Mouse (Mus musculus) olfactory bulb, adult 2 months (tissue): Measurements from ENCODE around the gene Impdh1.

ENCODE experiments used
- CTCF ChIP-seq: fragments of 200-500 bp; IDR thresholded peaks from 2 replicates; pipeline ENCODE4 v1.5.1; 2012; ENCODE audit warnings: low read depth, mild to moderate bottlenecking, low read length, moderate library complexity; ENCODE audit not compliant: insufficient read depth
- POLR2A ChIP-seq: fragments of 200-500 bp; IDR thresholded peaks from 2 replicates; pipeline ENCODE4 v1.6.1; 2012; ENCODE audit warnings: mild to moderate bottlenecking, low read depth, low read length, moderate library complexity; ENCODE audit not compliant: insufficient read depth

GRCm38 (mm10) chr6:29168871-29169270 is 47.3 kb downstream of the Impdh1 start:
- TF ChIP-seq CTCF (no peak), POLR2A (no peak)
